Mouse (Mus musculus): ENCODE results near the gene Hspb8. TPM values are rescaled to one million over a fixed set of nuclear protein-coding genes. Genes with fewer than 3 reads are reported as not detected.
"Not testable (repeated sequence)": the region's sequence is repeated elsewhere in the genome, so short reads cannot be mapped to it uniquely, and the experiment has no call there.

Gene Hspb8
- polyA plus RNA-seq, 1 experiment from 2014 or later = 5.4 TPM

GRCm38 (mm10) chr5:116387302-116387935 lies 35.2 kb downstream of the Hspb8 start:
- Histone ChIP-seq H3K4me2 (ENCODE audit: low read length) (no peak overlapping the region), H3K4me3 (ENCODE audit: low read depth, low read length) (no peak overlapping the region), H3K27ac (ENCODE audit: low read depth, low read length) (no peak overlapping the region), H3K27me3 (replicated peaks; ENCODE audit: control insufficient read depth, insufficient read depth, low read length) (no peaks in the 10 kb centered on the region), H3K9ac (ENCODE audit: low read length) (no peak overlapping the region), H3K36me3 (ENCODE audit: control insufficient read depth, insufficient read depth, low read length) (no peaks in the 10 kb centered on the region), H3K9me3 (replicated peaks; ENCODE audit: control insufficient read depth, low read length) (no peaks in the 10 kb centered on the region), H3K4me1 (ENCODE audit: control insufficient read depth, insufficient read depth, low read length) (peaks cover 5% of the 10 kb centered on the region; the same call in 1 of the 2 replicates)
- DNase-seq (ENCODE audit: low spot score) (no peak), ATAC-seq (no peak)
- whole genome bisulfite sequencing = 87% methylated on average over 9 of the region's 9 CpGs

- Histone ChIP-seq H3K27me3 (replicated peaks; ENCODE audit: control insufficient read depth, insufficient read depth, low read length) (no peaks in the 10 kb centered on the region), H3K4me2 (ENCODE audit: low read length) (no peak overlapping the region), H3K9me3 (replicated peaks; ENCODE audit: control insufficient read depth, low read length) (no peaks in the 10 kb centered on the region), H3K36me3 (ENCODE audit: control insufficient read depth, insufficient read depth, low read length) (no peaks in the 10 kb centered on the region), H3K4me1 (ENCODE audit: control insufficient read depth, insufficient read depth, low read length) (peaks cover 5% of the 10 kb centered on the region; the same call in 1 of the 2 replicates), H3K4me3 (ENCODE audit: low read depth, low read length) (no peak overlapping the region), H3K9ac (ENCODE audit: low read length) (no peak overlapping the region), H3K27ac (ENCODE audit: low read depth, low read length) (no peak overlapping the region)
- DNase-seq (ENCODE audit: low spot score) (peak; percentile 68), ATAC-seq (no peak)
- 47% methylated on average over 11 of the region's 11 CpGs for whole genome bisulfite sequencing
These were observed 36.6 kb downstream of the Hspb8 start for GRCm38 (mm10) chr5:116386020-116386419.

DNA sequence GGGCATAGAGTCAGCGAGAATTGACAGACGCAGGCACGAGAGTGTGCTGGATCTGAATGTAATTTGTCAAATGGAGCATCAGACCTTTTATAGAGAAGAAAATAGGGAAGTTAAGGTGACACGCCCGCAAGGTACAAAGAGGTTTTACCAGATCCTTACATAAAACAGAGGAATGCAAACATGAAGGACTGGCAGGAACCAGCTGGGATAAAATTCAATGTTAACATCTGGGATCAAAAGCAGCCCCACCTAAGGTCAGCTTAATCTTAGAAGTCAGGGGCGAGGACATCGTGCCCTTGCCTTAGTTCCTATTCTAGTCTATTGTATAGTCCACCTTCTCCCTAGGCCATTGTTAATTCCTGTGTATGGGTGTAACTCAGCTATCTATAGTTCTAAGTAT lies 40.0 kb downstream of the Hspb8 start:
- not testable (repeated sequence) for ATAC-seq; H3K36me3 ChIP-seq (ENCODE audit: control insufficient read depth, insufficient read depth, low read length); H3K4me1 ChIP-seq (ENCODE audit: control insufficient read depth, insufficient read depth, low read length); H3K27me3 ChIP-seq (replicated peaks; ENCODE audit: control insufficient read depth, insufficient read depth, low read length); H3K4me2 ChIP-seq (ENCODE audit: low read length); H3K9ac ChIP-seq (ENCODE audit: low read length); DNase-seq (ENCODE audit: low spot score); H3K27ac ChIP-seq (ENCODE audit: low read depth, low read length); H3K9me3 ChIP-seq (replicated peaks; ENCODE audit: control insufficient read depth, low read length); H3K4me3 ChIP-seq (ENCODE audit: low read depth, low read length)
- 88% methylated on average over 7 of the region's 7 CpGs for WGBS

DNA sequence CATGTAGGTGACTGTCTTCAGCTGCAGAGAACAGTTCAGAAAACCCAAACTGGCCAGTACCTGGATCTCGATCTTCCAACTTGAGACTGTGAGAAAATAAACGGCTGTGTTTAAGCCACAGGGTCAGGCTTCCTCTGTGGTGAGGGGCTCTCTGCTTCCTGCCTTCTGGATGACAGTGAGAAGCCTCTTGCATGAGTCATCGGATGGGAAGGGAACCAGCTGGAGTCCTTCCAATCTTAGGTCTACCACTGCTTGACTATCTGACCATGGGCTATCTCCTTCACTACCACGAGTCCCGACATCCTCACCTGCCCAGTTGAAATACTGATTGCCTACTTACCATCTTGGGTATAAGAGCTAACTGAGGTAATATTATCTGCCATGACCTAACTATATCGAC lies 40.9 kb downstream of the Hspb8 start:
- WGBS = 91% methylated on average over 6 of the region's 6 CpGs
- H3K27ac ChIP-seq (ENCODE audit: low read depth, low read length) = no peak overlapping the region
- H3K36me3 ChIP-seq (ENCODE audit: control insufficient read depth, insufficient read depth, low read length) = no peaks in the 10 kb centered on the region
- no peaks in the 10 kb centered on the region for H3K9me3 ChIP-seq (replicated peaks; ENCODE audit: control insufficient read depth, low read length)
- H3K27me3 ChIP-seq (replicated peaks; ENCODE audit: control insufficient read depth, insufficient read depth, low read length) = no peaks in the 10 kb centered on the region
- H3K9ac ChIP-seq (ENCODE audit: low read length) = no peak overlapping the region
- ATAC-seq (no peak), DNase-seq (ENCODE audit: low spot score) (no peak)
- no peak overlapping the region for H3K4me2 ChIP-seq (ENCODE audit: low read length)
- H3K4me1 ChIP-seq (ENCODE audit: control insufficient read depth, insufficient read depth, low read length) = peaks cover 8% of the 10 kb centered on the region; the same call in 1 of the 2 replicates
- H3K4me3 ChIP-seq (ENCODE audit: low read depth, low read length) = no peak overlapping the region

DNA sequence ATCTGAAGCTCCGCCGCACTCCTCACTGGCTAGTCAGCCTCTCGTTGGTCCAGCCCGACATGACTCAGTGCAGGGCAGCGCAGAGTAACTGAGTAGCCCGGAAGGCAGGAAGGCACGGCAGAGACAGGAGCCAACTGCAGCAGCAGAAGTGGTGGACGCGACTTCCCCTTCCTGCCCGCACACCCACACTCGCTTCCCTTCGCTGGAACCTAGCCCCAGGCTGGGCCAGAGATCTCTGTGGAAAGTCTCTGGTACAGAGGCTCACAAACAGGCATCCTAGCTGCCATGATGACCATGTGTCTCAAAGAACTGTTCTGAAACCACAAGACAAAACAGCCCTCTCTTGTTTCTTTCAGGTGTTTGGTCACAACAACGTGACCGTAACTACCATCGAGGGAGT lies 41.4 kb downstream of the Hspb8 start:
- H3K27ac ChIP-seq (ENCODE audit: low read depth, low read length) = no peak overlapping the region
- H3K4me3 ChIP-seq (ENCODE audit: low read depth, low read length) = no peak overlapping the region
- DNase-seq (ENCODE audit: low spot score) = no peak
- WGBS = 91% methylated on average over 15 of the region's 15 CpGs
- no peak for ATAC-seq
- no peaks in the 10 kb centered on the region for H3K36me3 ChIP-seq (ENCODE audit: control insufficient read depth, insufficient read depth, low read length)
- no peaks in the 10 kb centered on the region for H3K9me3 ChIP-seq (replicated peaks; ENCODE audit: control insufficient read depth, low read length)
- no peak overlapping the region for H3K4me2 ChIP-seq (ENCODE audit: low read length)
- H3K9ac ChIP-seq (ENCODE audit: low read length) = no peak overlapping the region
- peaks cover 8% of the 10 kb centered on the region; the same call in 1 of the 2 replicates for H3K4me1 ChIP-seq (ENCODE audit: control insufficient read depth, insufficient read depth, low read length)
- H3K27me3 ChIP-seq (replicated peaks; ENCODE audit: control insufficient read depth, insufficient read depth, low read length) = no peaks in the 10 kb centered on the region

GRCm38 (mm10) chr5:116380384-116380783 lies 42.3 kb downstream of the Hspb8 start:
- H3K27ac ChIP-seq (ENCODE audit: low read depth, low read length) = no peak overlapping the region

DNA sequence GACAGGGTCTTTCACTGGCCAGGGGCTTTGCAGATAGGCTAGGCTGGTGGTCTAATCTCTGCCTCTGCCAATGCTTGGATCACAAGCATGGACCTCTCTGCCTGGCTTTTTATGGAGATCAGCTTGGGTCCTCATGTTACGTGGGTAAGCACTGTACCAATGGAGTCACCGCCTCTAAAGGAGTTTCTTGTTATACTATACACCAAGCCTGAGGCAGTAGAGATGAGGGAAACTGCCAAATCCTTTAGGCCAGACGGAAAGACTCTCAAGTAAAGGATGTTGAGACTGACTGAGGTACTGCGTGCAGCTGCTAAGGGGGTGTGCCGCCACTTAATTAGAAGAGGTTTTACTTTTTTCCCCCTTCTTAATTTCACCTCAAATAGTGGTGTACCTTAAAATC lies 43.8 kb downstream of the Hspb8 start:
- Histone ChIP-seq H3K27me3 (replicated peaks; ENCODE audit: control insufficient read depth, insufficient read depth, low read length) (no peaks in the 10 kb centered on the region), H3K4me3 (ENCODE audit: low read depth, low read length) (no peak overlapping the region), H3K9me3 (replicated peaks; ENCODE audit: control insufficient read depth, low read length) (no peaks in the 10 kb centered on the region), H3K4me1 (ENCODE audit: control insufficient read depth, insufficient read depth, low read length) (peaks cover 8% of the 10 kb centered on the region; the same call in 1 of the 2 replicates), H3K9ac (ENCODE audit: low read length) (no peak overlapping the region), H3K4me2 (ENCODE audit: low read length) (no peak overlapping the region), H3K27ac (ENCODE audit: low read depth, low read length) (no peak overlapping the region), H3K36me3 (ENCODE audit: control insufficient read depth, insufficient read depth, low read length) (no peaks in the 10 kb centered on the region)
- WGBS = 31% methylated on average over 5 of the region's 5 CpGs
- peak; percentile 13 for DNase-seq (ENCODE audit: low spot score)
- ATAC-seq = no peak

More at GRCm38 (mm10) chr5:116380384-116380783, 42.3 kb downstream of the Hspb8 start:
- peaks cover 8% of the 10 kb centered on the region; the same call in 1 of the 2 replicates for H3K4me1 ChIP-seq (ENCODE audit: control insufficient read depth, insufficient read depth, low read length)
- no peaks in the 10 kb centered on the region for H3K9me3 ChIP-seq (replicated peaks; ENCODE audit: control insufficient read depth, low read length)
- no peak overlapping the region for H3K4me3 ChIP-seq (ENCODE audit: low read depth, low read length)
- no peaks in the 10 kb centered on the region for H3K36me3 ChIP-seq (ENCODE audit: control insufficient read depth, insufficient read depth, low read length)
- no peak overlapping the region for H3K4me2 ChIP-seq (ENCODE audit: low read length)
- no peak overlapping the region for H3K9ac ChIP-seq (ENCODE audit: low read length)
- H3K27me3 ChIP-seq (replicated peaks; ENCODE audit: control insufficient read depth, insufficient read depth, low read length) = no peaks in the 10 kb centered on the region
- ATAC-seq (no peak), DNase-seq (ENCODE audit: low spot score) (no peak)
- WGBS = 85% methylated on average over 7 of the region's 7 CpGs

GRCm38 (mm10) chr5:116367923-116368322 lies 54.7 kb downstream of the Hspb8 start:
- no peak for ATAC-seq
- Histone ChIP-seq H3K9ac (ENCODE audit: low read length) (no peak overlapping the region), H3K4me1 (ENCODE audit: control insufficient read depth, insufficient read depth, low read length) (no peaks in the 10 kb centered on the region), H3K27ac (ENCODE audit: low read depth, low read length) (no peak overlapping the region), H3K4me2 (ENCODE audit: low read length) (no peak overlapping the region), H3K27me3 (replicated peaks; ENCODE audit: control insufficient read depth, insufficient read depth, low read length) (no peaks in the 10 kb centered on the region), H3K9me3 (replicated peaks; ENCODE audit: control insufficient read depth, low read length) (no peaks in the 10 kb centered on the region), H3K4me3 (ENCODE audit: low read depth, low read length) (no peak overlapping the region), H3K36me3 (ENCODE audit: control insufficient read depth, insufficient read depth, low read length) (no peaks in the 10 kb centered on the region)
- WGBS = 60% methylated on average over 9 of the region's 9 CpGs
- no peak for DNase-seq (ENCODE audit: low spot score)

DNA sequence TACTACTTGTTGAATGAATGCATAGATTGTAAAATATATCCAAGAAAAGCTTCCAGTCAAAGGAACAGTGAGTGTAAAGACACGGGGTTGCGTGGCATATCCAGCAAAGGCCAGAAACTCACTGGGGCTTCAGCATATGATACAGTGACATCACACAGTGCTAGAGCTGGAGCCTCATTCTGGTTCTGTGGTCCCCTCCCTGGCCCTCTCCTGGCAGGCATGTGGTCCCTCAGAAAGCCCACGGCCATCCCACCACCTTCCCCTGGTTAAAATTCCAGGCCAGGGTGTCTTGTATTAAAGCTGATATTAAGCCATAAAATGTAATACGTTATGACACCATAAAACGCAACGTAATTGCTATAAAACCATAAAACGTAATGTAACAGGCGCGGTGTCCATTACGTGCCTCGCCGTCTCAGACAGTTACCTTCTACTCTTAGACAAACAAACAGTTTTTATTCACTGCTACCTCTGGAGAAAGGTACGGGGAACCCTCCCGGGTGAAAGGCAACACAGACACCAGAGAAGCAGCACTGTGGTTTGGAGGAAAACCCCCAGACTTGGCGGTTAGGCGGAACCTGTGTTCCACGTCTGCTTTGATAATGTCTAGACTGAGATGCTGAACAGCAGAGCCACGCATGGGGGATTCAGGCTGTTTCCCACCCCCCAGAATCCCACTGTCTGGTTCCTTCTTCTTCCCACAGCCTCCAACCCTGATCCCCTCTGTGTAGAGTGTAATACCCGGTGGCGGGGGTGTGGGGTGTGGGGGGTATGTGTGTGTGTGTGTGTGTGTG lies 55.6 kb downstream of the Hspb8 start:
- ATAC-seq (no peak), DNase-seq (ENCODE audit: low spot score) (no peak)
- H3K4me1 ChIP-seq (ENCODE audit: control insufficient read depth, insufficient read depth, low read length) = no peaks in the 10 kb centered on the region
- no peaks in the 10 kb centered on the region for H3K9me3 ChIP-seq (replicated peaks; ENCODE audit: control insufficient read depth, low read length)
- H3K9ac ChIP-seq (ENCODE audit: low read length) = no peak overlapping the region
- no peaks in the 10 kb centered on the region for H3K27me3 ChIP-seq (replicated peaks; ENCODE audit: control insufficient read depth, insufficient read depth, low read length)
- H3K4me3 ChIP-seq (ENCODE audit: low read depth, low read length) = no peak overlapping the region
- no peak overlapping the region for H3K4me2 ChIP-seq (ENCODE audit: low read length)
- no peak overlapping the region for H3K27ac ChIP-seq (ENCODE audit: low read depth, low read length)
- 92% methylated on average over 20 of the region's 20 CpGs for WGBS
- no peaks in the 10 kb centered on the region for H3K36me3 ChIP-seq (ENCODE audit: control insufficient read depth, insufficient read depth, low read length)
